Mouse (Mus musculus) ovary, postnatal 14 days (tissue): Measurements from ENCODE around the gene Wdr24.

Source experiments
- DNase-seq: peaks from one replicate; pipeline ENCODE4 v3.0.0; 2022; ENCODE audit warnings: low spot score

The Wdr24 gene

DNA sequence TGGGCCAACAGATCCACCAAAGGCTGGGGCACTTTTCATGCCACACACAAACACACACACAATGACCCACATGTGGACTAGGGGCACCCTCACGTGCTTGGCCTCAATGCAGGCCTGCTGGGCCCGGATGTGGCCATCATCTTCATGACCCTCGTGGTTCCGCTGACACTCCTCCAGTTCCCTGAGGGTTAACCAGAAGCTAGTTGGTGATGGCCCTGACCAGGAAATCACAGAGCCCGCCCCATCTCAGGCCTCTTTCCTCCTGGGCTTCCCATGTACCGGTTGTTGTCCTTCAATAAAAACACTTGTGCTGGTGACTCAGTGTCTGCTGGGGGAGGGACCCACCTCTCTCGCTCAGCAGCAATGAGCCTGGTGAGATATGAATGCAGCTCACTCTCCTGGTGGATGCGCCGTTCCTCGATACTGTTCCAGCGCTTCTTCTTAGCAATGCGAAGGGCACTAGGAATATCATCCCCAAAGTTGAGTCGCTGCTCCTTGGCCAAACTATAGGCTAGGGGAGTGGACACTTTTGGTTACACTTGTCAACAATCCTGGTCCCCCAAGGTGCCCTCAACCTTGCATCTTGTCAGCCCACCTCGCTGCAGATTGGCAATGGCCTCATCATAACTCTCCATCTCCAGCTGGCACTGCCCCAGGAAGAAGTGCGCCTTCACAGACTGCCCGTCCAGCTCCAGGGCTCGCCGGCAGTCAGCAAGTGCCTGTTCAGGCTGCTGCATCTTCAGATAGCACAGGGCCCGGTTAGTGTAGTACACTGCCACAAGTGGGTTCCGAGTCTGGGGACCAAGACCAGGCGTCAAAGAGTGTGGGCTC is 8.2 kb downstream of the Wdr24 start:
- no peak for DNase-seq

DNA sequence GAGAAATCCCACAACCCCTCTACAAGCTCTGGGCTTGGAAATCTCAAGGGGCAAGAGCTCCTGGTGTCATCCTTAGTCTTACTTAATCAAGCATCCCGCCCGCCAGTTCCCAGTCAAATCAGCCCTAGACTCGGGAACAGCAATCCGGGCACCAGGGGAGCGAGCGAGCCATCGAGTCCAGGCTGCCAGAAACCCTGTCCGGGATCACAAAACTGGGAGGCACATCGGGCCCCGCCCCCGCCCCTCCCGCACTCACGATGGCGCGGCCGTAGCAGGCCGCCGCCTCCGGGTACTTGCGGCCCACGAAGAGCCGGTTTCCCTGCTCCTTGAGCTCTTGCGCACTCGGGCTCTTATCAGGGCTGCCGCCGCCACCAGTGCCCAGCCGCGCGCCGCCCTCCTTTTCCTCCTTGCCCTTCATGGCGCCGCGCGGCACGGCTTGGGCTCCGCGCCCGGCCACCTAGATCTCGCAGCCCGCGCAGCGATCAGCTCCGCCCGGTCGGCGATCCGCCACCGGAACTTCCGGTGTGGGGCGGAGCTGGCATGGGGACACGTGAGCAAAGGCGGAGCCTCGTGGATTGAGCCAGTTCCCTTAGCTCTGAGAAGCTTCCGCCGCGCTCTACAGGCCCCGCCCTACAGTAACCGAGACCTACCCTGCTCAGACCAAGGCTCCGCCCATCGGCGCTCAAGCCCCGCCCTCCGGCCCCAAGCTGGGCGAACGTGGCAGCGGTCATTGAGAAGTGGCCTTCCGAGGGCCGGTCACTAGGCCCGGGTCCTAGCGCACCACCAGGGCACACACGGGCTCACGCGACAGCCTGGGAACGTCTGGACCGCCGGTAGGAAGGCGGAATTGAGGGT is 9.2 kb downstream of the Wdr24 start:
- peak; percentile 99 for DNase-seq

GRCm38 (mm10) chr17:25833291-25833663 is 9.8 kb downstream of the Wdr24 start, which contains the start of gene Stub1:
TSS of gene Stub1 (minus strand) at chr17:25833404.
- peak; percentile 90 for DNase-seq

- DNase-seq: no peak
These were observed 10.7 kb downstream of the Wdr24 start for GRCm38 (mm10) chr17:25833961-25834594.

GRCm38 (mm10) chr17:25834595-25835222 is 11.3 kb downstream of the Wdr24 start:
- DNase-seq: no peak

DNA sequence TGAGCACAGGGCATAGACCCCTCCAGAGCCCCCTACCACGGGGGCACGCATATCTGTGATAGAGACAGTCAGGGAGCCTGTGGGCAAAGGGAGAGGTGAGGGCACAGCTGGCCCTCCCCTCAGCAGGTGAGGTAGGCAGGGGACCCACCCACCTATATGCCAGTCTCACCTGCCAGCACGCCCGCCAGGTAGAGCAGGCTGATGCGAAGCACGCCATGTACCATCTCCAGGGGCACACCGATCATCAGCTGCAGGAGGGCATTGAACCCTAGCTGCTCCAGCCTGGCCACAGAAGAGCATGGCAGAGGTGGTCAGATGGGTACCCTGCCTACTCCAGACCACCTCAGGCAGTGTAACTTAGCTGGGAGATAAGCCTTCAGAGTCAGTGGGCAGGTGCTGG is 11.9 kb downstream of the Wdr24 start:
- DNase-seq: no peak

DNA sequence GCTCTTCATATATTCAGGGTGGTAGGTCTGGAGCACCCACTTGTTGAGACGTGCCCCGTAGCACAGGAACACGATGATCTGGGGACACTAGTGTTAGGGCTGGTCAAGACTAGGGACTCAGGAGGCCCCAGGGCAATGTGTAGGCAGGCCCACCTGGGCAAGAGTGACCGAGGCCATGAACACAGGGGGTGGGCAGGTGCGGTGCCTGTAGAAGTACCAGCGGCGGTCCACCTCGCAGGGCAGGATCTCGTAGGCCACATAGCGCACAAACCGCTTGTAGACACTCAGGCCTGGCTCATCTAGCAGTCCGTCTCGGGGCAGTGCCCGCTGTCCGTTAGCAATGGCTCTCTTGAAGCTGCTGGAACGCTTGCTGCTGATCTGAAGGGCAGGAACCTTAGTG is 12.4 kb downstream of the Wdr24 start:
- DNase-seq: no peak

DNA sequence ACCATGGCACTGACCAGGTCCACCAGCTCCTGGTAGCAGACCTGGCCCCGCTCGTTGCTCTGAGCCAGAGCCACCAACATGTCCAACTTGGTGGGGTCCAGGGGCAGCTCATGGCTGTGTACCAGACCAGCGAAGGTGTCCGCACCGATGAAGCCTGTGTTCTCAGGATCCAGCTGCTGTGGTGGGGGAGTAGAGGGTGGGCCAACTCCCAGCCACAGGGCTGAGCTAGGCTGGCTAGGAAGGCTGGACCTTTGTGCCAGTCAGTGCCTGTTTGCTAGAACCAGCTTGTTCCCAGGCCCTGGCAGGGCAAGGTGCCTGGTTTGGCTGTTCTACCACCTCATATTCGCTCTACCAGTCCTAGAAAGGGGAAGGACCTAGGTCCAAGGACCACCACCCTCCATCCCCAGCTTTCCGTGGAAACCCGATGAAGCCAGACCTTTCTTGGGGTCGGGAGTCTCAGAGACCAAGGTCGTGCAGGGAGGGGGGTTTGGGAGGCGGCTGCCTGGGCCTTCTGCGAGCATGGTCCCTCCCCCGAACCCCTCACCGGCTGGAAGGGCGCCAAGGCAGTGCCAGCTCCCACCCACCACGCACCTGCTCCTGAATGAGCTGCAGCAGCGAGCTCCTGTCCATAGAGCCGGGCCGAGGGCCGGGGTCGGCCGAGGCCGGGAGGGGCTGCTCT is 13.1 kb downstream of the Wdr24 start:
- DNase-seq: no peak

GRCm38 (mm10) chr17:25837076-25837410 is 13.6 kb downstream of the Wdr24 start, which contains the start of gene Rhbdl1:
TSS of gene Rhbdl1 (minus strand) at chr17:25837295.
- peak; percentile 59 for DNase-seq

DNA sequence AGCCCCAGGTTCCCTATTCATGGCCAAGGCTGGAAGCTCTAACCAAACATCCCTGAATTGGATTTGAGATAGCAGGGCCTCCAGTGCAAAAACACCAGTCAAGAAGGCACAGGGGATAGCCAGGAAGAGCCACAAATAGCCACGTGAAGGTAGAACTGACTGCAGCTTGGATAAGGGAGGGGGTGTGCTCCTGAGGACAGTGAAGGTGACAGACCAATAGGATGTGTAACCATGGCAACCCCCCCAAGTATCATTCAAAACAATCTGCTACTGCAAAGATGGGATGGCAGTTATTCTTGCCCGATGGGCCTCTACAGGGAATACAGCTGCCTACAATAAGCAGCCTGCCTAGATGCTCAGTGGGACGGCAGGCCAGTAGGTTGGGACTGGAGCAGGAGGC is 14.1 kb downstream of the Wdr24 start:
- no peak for DNase-seq

DNA sequence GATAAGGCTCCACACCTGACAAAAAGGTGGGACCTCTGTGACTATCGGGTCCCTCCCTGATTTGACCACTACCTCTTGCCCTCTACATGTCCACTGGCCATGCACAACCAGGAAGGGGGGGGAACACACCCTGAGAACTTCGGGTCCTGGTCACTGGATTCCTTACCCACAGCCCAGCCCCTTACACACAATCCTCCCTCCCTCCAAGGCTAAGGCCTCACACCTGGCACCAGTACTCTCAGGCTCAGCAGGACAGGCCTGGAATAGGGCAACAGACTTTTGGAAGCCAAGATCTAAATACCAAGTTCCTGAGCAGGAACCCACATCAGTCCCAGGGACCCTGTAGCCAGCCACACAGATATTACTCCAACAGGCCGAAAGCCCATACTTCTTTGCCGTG is 15.5 kb downstream of the Wdr24 start:
- no peak for DNase-seq

DNA sequence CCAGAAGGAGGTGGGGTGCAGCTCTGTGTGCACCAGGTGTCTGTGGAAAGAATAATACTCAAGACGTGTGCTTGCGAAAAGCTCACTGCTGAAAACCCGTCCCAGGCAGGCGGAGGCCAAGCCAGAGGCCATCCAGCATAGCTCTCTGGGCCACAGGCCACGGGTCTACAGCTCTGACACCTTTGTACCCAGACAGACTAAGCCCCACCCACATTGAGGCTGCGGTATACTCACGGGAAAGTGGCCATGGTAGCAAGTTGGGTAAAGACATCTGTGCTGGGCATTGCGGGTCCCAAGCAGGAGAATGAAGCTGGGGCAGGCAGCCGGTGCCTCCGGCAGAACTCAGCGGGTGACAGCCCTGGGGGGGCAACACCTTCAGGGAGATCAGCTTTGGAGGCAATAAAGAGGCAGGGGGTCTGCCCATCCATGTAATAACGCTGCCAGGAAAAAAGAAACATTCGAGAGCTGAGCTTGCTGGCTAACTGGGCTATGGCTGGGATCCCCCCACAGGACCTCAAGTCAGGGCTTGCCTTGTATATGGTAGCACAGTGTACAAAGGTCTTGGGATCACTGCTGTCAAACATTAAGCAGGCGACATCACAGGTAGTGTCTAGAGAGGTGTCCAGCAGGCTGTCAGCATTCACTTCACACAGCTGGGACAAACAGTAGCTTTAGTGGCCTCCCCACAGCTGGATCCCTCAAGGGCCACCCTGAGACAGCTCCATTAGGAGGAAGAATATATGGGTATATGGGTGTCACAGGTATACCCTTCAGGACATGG is 16.2 kb downstream of the Wdr24 start:
- no peak for DNase-seq

DNA sequence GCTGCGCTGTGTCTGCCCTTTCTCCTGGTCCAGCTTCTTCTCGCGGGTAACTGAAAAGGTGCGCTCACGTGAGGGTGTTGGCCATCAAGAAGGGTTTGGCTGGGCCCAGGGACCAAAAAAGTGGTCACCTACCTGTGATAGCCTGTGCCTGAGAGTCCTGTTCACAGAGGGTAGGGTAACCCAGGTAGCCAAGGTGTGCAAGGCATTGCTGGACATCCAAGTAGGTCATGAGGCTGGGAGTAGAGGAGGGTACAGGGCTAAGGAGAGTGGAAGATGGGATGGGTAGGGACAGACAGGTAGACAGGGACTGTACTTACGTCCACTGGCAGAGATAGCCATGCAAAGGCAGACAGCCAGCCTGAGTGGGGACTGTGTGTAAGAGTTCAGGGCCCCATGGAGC is 17.1 kb downstream of the Wdr24 start:
- no peak for DNase-seq

DNA sequence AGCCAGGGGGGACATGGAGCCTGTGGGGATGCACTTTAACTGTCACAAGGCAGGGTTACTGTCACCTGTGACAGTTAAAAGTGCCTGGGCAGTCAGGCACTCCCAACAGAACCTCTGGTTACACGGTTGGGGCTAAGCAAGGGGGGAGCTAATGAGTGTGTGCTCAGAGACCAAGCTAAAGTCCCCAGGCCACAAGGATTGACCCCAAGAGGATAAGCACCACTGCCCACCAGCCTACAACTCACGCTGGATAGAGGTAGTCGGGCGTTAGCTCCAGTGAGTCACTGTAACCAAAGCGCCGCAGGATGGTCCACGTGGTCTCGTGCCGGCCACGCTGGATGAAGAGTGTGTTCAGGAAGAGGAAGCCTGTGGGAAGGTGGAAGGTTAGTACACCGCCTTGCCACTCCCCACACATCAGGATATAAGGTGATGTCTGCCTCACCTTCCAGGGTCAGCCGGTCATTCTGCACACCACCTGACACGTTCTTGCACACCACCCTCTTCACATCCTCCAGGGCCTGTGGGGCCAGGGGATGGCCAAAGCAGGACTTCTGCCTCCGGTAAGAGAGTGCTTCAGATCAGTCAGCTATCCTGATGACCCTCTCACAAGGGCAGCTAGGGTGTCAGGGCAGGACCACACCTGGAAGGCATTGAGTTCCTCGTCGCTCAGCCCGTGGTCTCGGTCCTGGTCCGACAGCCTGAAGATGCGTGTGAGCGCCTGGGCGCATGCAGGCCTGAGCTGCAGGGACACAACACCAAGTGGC is 17.9 kb downstream of the Wdr24 start, which contains the start of gene Gm20683:
Gene Gm20683 (minus strand): TSS at position 647 of the 764 bp plus-strand sequence.
- no peak for DNase-seq

- no peak for DNase-seq
These were observed 19.1 kb downstream of the Wdr24 start for GRCm38 (mm10) chr17:25842509-25842908.

DNA sequence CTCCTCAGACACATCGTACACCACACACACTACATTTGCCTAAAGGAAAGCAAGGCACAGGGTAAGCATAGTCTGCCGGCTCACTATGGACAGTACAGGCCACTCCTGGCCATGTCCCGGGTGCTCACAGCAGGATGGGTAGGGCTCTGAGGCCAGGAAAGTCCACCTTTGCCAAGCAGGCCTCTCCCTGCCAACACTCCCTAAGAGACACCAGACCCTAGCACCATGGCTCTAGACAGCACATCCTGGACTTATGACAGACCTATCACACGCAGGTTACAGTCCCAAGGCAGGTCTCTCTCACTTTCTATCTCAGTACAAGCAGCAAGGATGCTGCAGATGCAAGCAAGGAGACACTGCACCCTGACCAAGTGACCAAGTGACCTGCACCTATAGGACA is 19.7 kb downstream of the Wdr24 start:
- no peak for DNase-seq

DNA sequence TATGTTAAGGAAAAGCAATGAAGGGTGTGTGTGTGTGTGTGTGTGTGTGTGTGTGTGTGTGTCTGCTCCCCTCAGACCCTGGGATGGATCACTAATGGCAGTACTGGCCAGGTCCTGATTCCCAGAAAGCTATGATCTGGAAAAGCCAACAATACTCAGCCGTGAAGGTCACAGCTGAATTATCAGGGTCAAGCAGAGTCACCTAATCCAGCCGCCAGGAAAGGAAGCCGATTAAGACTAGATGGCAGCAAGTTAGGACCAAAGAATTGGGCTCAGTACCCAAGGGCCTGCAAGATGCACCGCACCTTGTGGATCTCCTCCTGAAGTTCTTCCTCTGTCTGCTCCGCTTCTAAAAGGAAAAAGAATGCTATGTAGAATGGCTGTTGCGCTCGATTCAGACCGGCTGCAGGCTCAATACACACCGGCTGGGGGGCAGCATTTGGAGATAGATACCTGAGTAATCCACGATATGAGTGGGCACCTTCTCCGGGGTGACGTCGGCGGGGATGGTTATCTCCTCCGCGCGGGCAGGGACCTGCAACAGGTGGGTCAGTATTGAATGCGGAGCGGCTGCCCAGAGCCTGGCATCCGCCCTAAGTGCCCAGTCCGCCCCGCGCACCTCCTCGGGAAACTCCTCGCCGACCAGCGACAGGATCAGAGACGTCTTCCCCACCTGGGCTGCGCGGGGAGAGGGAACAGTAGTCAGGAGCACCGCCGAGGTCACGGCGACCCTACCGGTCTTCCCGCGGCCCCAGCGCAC is 20.4 kb downstream of the Wdr24 start:
- no peak for DNase-seq

GRCm38 (mm10) chr17:25844396-25844901 is 21.0 kb downstream of the Wdr24 start, which contains the start of gene Rhot2:
TSS of gene Rhot2 (minus strand) at chr17:25844851.
- DNase-seq: peak; percentile 85

DNA sequence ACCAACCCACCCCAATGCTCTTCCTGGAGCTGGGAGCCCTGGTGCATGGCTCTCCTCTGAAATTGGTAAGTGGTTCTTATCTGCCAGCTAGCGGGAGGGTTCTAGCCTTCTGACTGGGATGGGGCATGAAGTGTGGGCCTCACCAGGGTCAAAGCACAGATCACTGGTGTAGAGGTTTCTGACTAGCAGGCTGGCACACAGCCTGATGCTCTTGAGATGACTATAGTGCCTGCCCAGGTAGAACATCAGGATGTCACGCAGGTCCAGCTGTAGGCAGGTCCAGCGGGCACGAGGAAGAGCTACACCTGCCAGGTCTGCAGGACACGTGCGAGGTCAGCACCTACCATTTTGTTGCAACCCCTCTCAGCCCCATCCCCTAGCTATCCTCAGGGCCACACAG is 36.8 kb downstream of the Wdr24 start:
- DNase-seq: no peak
